20 mouse cellular contexts compared by ENCODE assay signal in genomic region chr16:20557381-20557780, GRCm38 (mm10). TPM values are rescaled to one million over a fixed set of nuclear protein-coding genes. Genes with fewer than 3 reads are reported as not detected.
"Had no signal": no experiment of that assay in that cellular context is flagged by ENCODE, and none has a peak within 500 bp of the region (broad histone marks: within the 10 kb centered on the region; RNA-seq: fewer than 3 reads in every experiment).

No protein-coding gene starts in this region.

- H3K27ac ChIP-seq: lung, embryonic 15.5 days; macrophage; midbrain, embryonic 13.5 days; midbrain, embryonic 15.5 days; neural tube, embryonic 12.5 days; stomach, embryonic 15.5 days; stomach, postnatal 0 days had no signal

- ATAC-seq: lung, postnatal 0 days; midbrain, embryonic 13.5 days; midbrain, embryonic 15.5 days had no signal

- H3K4me3 ChIP-seq: lung, embryonic 15.5 days; megakaryocyte, embryonic 14.5 days; midbrain, embryonic 13.5 days; midbrain, embryonic 15.5 days; neural tube, embryonic 12.5 days; stomach, embryonic 15.5 days had no signal

- H3K4me2 ChIP-seq: lung, embryonic 15.5 days; midbrain, embryonic 11.5 days; midbrain, embryonic 13.5 days; midbrain, embryonic 15.5 days; neural tube, embryonic 12.5 days; stomach, embryonic 15.5 days had no signal

- DNase-seq: lung, adult 2 months; lung, postnatal 14 days; lung, postnatal 36 days; right cerebral cortex, postnatal 14 days; thymus, adult 2 months; thymus, postnatal 25 days; thymus, postnatal 4 days had no signal

- H3K4me1 ChIP-seq: lung, embryonic 15.5 days; midbrain, embryonic 13.5 days; midbrain, embryonic 15.5 days; neural tube, embryonic 12.5 days; stomach, embryonic 15.5 days had no signal

- H3K9me3 ChIP-seq: lung, embryonic 15.5 days; megakaryocyte, embryonic 14.5 days; midbrain, embryonic 13.5 days; midbrain, embryonic 15.5 days; neural tube, embryonic 12.5 days; stomach, embryonic 15.5 days had no signal

- H3K27me3 ChIP-seq: lung, embryonic 15.5 days; megakaryocyte, embryonic 14.5 days; midbrain, embryonic 13.5 days; midbrain, embryonic 15.5 days; neural tube, embryonic 12.5 days; stomach, embryonic 15.5 days had no signal

- H3K9ac ChIP-seq: lung, embryonic 15.5 days; midbrain, embryonic 13.5 days; midbrain, embryonic 15.5 days; neural tube, embryonic 12.5 days; stomach, embryonic 15.5 days had no signal

RNA-seq across cellular contexts. Expression of gene Vwa5b2, which starts 31.9 kb away (rescaled TPM):
- total RNA-seq: megakaryocyte progenitor cell, adult 5-6 weeks; monocyte, adult 5-6 weeks; neutrophil, adult 5-6 weeks had no signal
- polyA plus RNA-seq: macrophage had no signal
